In genomic region chr3:99240213-99240720, GRCm38 (mm10) we compare ENCODE assay signal across 9 mouse cellular contexts. TPM values are rescaled to one million over a fixed set of nuclear protein-coding genes. Genes with fewer than 3 reads are reported as not detected.
DNase-seq lines count a peak whose midpoint lies in the region; ATAC-seq and TF ChIP-seq lines count a peak whose summit lies in the region.
"Had no signal": no experiment of that assay in that cellular context is flagged by ENCODE, and none has a peak within 500 bp of the region (broad histone marks: within the 10 kb centered on the region; RNA-seq: fewer than 3 reads in every experiment).

TSS of gene Tbx15 (plus strand) at chr3:99240381.

- H3K4me3 ChIP-seq in kidney, adult 2 months (ENCODE audit: insufficient read depth, low read depth, low read length) = peak within 1 kb of the TSS; percentile 10; the same call in 1 of the 2 replicates
- peak within 1 kb of the TSS; percentile 41 for H3K4me3 ChIP-seq in embryonic facial prominence, embryonic 10.5 days
- peak within 1 kb of the TSS; percentile 37 for H3K4me3 ChIP-seq in heart, postnatal 0 days (ENCODE audit: low read depth, low read length)
- peak within 1 kb of the TSS; percentile 17 for H3K4me3 ChIP-seq in midbrain, embryonic 12.5 days

- H3K9me3 ChIP-seq in embryonic facial prominence, embryonic 10.5 days = no peaks in the 10 kb centered on the region
- H3K9me3 ChIP-seq in heart, postnatal 0 days (replicated peaks; ENCODE audit: control insufficient read depth, low read length) = no peaks in the 10 kb centered on the region
- H3K9me3 ChIP-seq in midbrain, embryonic 12.5 days = no peaks in the 10 kb centered on the region

- H3K36me3 ChIP-seq in kidney, adult 2 months (ENCODE audit: control insufficient read depth, insufficient read depth, low read length) = no peaks in the 10 kb centered on the region
- no peaks in the 10 kb centered on the region for H3K36me3 ChIP-seq in embryonic facial prominence, embryonic 10.5 days (replicated peaks)
- no peaks in the 10 kb centered on the region for H3K36me3 ChIP-seq in heart, postnatal 0 days (replicated peaks; ENCODE audit: control insufficient read depth, insufficient read depth, low read length)
- no peaks in the 10 kb centered on the region for H3K36me3 ChIP-seq in midbrain, embryonic 12.5 days

- peaks cover 9% of the 10 kb centered on the region; the same call in 1 of the 2 replicates for H3K4me1 ChIP-seq in kidney, adult 2 months (ENCODE audit: control insufficient read depth, insufficient read depth, low read length)
- peaks cover 16% of the 10 kb centered on the region for H3K4me1 ChIP-seq in embryonic facial prominence, embryonic 10.5 days
- H3K4me1 ChIP-seq in heart, postnatal 0 days (ENCODE audit: control insufficient read depth, insufficient read depth) = 0 out of 2 replicates have a peak, but pooled peaks cover 4% of the 10 kb centered on the region
- 0 out of 2 replicates have a peak, but pooled peaks cover 9% of the 10 kb centered on the region for H3K4me1 ChIP-seq in midbrain, embryonic 12.5 days

- DNase-seq in kidney, adult 2 months = no peak
- no peak for DNase-seq in kidney, postnatal 14 days
- DNase-seq in embryonic facial prominence, embryonic 10.5 days (ENCODE audit: low spot score) = peak; percentile 43
- DNase-seq in heart, postnatal 0 days (ENCODE audit: low spot score) = no peak
- no peak for DNase-seq in MN1 (ENCODE audit: low spot score)
- DNase-seq in left cerebral cortex, adult 8-10 months (ENCODE audit: low spot score in 2 of 2) = no peak
- DNase-seq in adrenal gland, adult 18-20 months (ENCODE audit: low spot score in 2 of 2) = no peak

- H3K27ac ChIP-seq in kidney, adult 2 months (ENCODE audit: insufficient read depth, low read depth, low read length) = no peak within 1 kb of the TSS
- no peak within 1 kb of the TSS for H3K27ac ChIP-seq in embryonic facial prominence, embryonic 10.5 days (replicated peaks)
- H3K27ac ChIP-seq in heart, postnatal 0 days (ENCODE audit: low read depth) = no peak within 1 kb of the TSS
- no peak within 1 kb of the TSS for H3K27ac ChIP-seq in midbrain, embryonic 12.5 days (replicated peaks)

- peaks cover 11% of the 10 kb centered on the region for H3K27me3 ChIP-seq in kidney, adult 2 months (replicated peaks; ENCODE audit: control insufficient read depth, insufficient read depth, low read length)
- peaks cover 100% of the 10 kb centered on the region for H3K27me3 ChIP-seq in embryonic facial prominence, embryonic 10.5 days (replicated peaks; ENCODE audit: low read depth, poor library complexity, severe bottlenecking)
- peaks cover 97% of the 10 kb centered on the region for H3K27me3 ChIP-seq in heart, postnatal 0 days (ENCODE audit: control insufficient read depth, insufficient read depth, low read length)
- H3K27me3 ChIP-seq in midbrain, embryonic 12.5 days = peaks cover 96% of the 10 kb centered on the region

- ATAC-seq in heart, postnatal 0 days (ENCODE audit: insufficient read depth, low read depth) = no peak
- no peak for ATAC-seq in midbrain, embryonic 12.5 days (ENCODE audit: low FRiP score, low read depth)

- TF ChIP-seq EP300 in heart, postnatal 0 days (IDR thresholded peaks at IDR 0.05; ENCODE audit: low read depth) = no peak

- no peak within 1 kb of the TSS for H3K9ac ChIP-seq in heart, postnatal 0 days (replicated peaks; ENCODE audit: low read depth, low read length)
- H3K9ac ChIP-seq in midbrain, embryonic 12.5 days (replicated peaks) = no peak within 1 kb of the TSS

- peak within 1 kb of the TSS; percentile 41 for H3K4me2 ChIP-seq in heart, postnatal 0 days (ENCODE audit: low read depth, low read length)
- peak within 1 kb of the TSS; percentile 23 for H3K4me2 ChIP-seq in midbrain, embryonic 12.5 days (replicated peaks)

- no peak for TF ChIP-seq POLR2A in kidney, adult 2 months (IDR thresholded peaks at IDR 0.05; ENCODE audit: low read depth, low read length)

- 2% methylated on average over 20 of the region's 20 CpGs for WGBS in kidney, adult 2 months
- under 1% methylated on average over 20 of the region's 20 CpGs for WGBS in embryonic facial prominence, embryonic 10.5 days
- WGBS in heart, postnatal 0 days = 1% methylated on average over 20 of the region's 20 CpGs
- WGBS in midbrain, embryonic 12.5 days = 1% methylated on average over 15 of the region's 20 CpGs

- no peak for TF ChIP-seq CTCF in kidney, adult 2 months (conservative IDR thresholded peaks at IDR 0.05; ENCODE audit: insufficient read depth, insufficient read length, low read depth, low read length)
- no peak for TF ChIP-seq CTCF in heart, postnatal 0 days (IDR thresholded peaks at IDR 0.05; ENCODE audit: low read depth)

RNA-seq across cellular contexts. Expression of gene Tbx15, which starts in this region (rescaled TPM):
- polyA plus RNA-seq in kidney, adult 2 months (2012; rRNA removed) = 0.07 and 0.72 TPM in 2 replicates
- polyA plus RNA-seq in embryonic facial prominence, embryonic 10.5 days (2016; fragmentation: Nextera tagmentation; extraction: Ambion mirVana) = 1.6 and 2.5 TPM in 2 replicates
- 0.23 and 1.5 TPM in 2 replicates for total RNA-seq in heart, postnatal 0 days (2014; rRNA removed; ENCODE audit: low replicate concordance)
- 0.03 and 0.10 TPM in 2 replicates for polyA plus RNA-seq in heart, postnatal 0 days (2015; fragmentation: Nextera tagmentation; extraction: Ambion mirVana)
- 2.5 and 2.7 TPM in 2 replicates for polyA plus RNA-seq in midbrain, embryonic 12.5 days (2016; fragmentation: Nextera tagmentation; extraction: Ambion mirVana)
- total RNA-seq in left cerebral cortex, adult 8-10 months (2022) = 1 to 10 TPM in 2 of 4 experiments, under 1 TPM in 2; 0.72 to 1.9 (median 1.1) TPM
- total RNA-seq in adrenal gland, adult 18-20 months (2021) = under 1 TPM; 0.13 to 0.33 TPM
- total RNA-seq: neutrophil, adult 5-6 weeks had no signal
